Mouse (Mus musculus) olfactory bulb, adult 2 months (tissue): ENCODE data around the gene Mpzl1.

Experiments
- CTCF ChIP-seq: fragments of 200-500 bp; IDR thresholded peaks from 2 replicates; pipeline ENCODE4 v1.5.1; 2012; ENCODE audit warnings: low read depth, mild to moderate bottlenecking, low read length, moderate library complexity; ENCODE audit not compliant: insufficient read depth
- POLR2A ChIP-seq: fragments of 200-500 bp; IDR thresholded peaks from 2 replicates; pipeline ENCODE4 v1.6.1; 2012; ENCODE audit warnings: mild to moderate bottlenecking, low read depth, low read length, moderate library complexity; ENCODE audit not compliant: insufficient read depth

DNA sequence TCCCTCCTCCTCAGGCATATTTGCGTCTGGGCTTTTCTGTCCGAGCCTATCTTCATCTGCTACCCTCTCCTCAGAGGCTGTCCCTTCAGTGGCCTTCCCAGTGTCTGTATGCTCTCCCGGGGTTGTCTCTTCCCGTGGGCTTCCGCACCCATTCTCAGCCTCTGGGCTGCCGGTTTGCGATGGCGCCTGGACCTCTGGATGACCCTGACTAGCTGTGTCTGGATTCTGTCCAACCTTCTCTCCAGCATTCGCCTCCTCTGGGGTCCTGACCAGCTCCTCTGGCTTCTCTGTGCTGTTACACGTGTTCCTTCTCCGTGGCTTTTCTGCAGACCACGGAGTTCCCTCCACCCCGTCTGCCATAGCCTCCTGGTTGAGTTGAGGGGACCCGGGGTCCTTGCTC is 21.1 kb upstream of the Mpzl1 start:
- TF ChIP-seq POLR2A (no peak), CTCF (no peak)
